Mouse (Mus musculus) olfactory bulb, adult 2 months (tissue): Measurements from ENCODE around the gene Celf5. TPM values are rescaled to one million over a fixed set of nuclear protein-coding genes. Genes with fewer than 3 reads are reported as not detected.

ENCODE experiments used
- H3K27ac ChIP-seq: fragments of 200-500 bp; 2 replicates; pipeline ENCODE4 v1.5.1; 2012; ENCODE audit warnings: low read depth, low read length; ENCODE audit not compliant: insufficient read depth
- H3K4me1 ChIP-seq: fragments of 200-500 bp; 2 replicates; pipeline ENCODE4 v1.6.1; 2012; ENCODE audit warnings: low read length; ENCODE audit not compliant: control insufficient read depth, insufficient read depth
- H3K4me3 ChIP-seq: fragments of 200-500 bp; 2 replicates; pipeline ENCODE4 v1.5.1; 2012; ENCODE audit warnings: mild to moderate bottlenecking, low read depth, low read length, moderate library complexity; ENCODE audit not compliant: insufficient read depth
- CTCF ChIP-seq: fragments of 200-500 bp; IDR thresholded peaks from 2 replicates; pipeline ENCODE4 v1.5.1; 2012; ENCODE audit warnings: low read depth, mild to moderate bottlenecking, low read length, moderate library complexity; ENCODE audit not compliant: insufficient read depth
- POLR2A ChIP-seq: fragments of 200-500 bp; IDR thresholded peaks from 2 replicates; pipeline ENCODE4 v1.6.1; 2012; ENCODE audit warnings: mild to moderate bottlenecking, low read depth, low read length, moderate library complexity; ENCODE audit not compliant: insufficient read depth
- WGBS: fragments of 180-500 bp; shearing (Covaris S2); methylation state at CpG from one replicate; pipeline ENCODE4 v1.1.7; 2018; 5-methylcytosine and 5-hydroxymethylcytosine counted together
- polyA plus RNA-seq: library from polyadenylated mRNA; stranded (reverse); fragments of >200 nt; gene quantifications from 2 replicates; pipeline ENCODE4 v1.2.4, GENCODE M21; 2012; ENCODE audit warnings: low replicate concordance; ENCODE audit not compliant: missing spikeins, insufficient read depth, insufficient read length

Gene Celf5
- polyA plus RNA-seq, 1 experiment: not detected

DNA sequence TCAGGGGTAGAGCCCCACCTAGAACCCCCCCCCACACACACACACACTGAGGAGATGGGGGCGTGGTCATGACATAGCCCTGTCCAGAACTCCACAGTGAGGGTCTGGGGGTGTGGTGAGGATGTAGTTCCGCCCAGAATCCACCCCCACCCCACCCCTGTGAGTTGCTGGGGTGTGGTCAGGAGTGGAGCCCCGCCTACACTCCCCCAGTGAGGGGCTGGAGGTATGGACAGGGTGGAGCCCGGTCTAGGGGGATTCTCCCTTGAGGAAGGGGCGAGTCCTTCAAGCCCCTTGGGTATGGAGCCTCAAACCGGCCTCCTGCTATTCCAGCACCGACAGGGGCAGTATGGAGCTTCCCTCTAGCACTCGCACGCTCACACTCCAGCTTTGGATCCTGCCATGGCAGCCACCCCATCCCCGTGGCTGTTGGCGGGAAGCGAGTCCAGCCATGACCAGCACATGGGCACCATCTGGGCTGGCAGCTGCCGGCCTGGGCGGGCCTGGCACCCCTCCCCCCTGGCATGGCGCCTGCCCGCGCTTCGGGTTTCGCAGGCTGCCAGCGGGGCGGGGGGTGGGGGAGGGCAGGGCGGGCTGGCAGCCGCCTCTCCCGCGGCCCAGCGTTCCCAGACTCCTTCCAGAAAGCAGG lies 65.8 kb downstream of the Celf5 start:
- H3K27ac ChIP-seq: peak overlapping the region; percentile 80
- TF ChIP-seq CTCF (peak; percentile 47; the same call in 1 of the 2 replicates), POLR2A (no peak)
- H3K4me1 ChIP-seq: peaks cover 95% of the 10 kb centered on the region
- peak overlapping the region; percentile 43 for H3K4me3 ChIP-seq
- 2% methylated on average over 26 of the region's 26 CpGs for WGBS

DNA sequence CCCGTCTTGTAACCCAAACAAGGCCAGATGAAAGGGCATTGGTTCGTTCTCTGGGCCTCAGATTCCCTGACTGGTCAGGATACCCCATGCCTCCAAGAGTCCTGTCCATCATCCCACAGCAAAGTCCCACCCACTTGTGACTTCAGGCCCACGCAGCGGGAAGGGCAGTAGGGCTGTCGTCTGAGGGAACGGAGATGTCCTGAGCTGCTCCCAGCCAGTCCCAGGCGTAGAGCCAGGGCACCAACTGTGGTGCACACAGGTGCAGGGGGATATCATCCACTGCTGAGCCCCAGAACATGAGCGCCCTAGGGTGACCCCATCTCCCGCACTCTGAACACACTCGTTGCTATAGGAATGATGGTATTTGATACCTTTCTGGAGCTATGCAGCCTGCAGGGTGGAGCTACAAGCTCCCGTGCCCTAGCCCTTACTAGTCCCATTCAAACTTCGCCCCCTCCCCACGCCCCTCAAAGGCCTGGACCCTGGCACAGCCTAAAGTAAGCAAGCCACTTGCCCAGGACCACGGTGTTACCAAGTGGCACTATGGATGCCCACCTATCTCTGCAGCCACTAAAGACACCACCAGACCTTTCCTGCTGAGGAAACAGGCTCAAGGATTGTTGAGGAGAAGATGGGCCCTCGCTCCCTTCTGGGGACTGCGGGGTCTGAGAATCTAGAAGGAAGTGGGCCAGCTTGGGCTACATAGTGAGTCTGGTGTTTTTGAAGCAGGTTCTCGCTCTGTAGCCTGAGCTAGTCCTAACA lies 66.8 kb downstream of the Celf5 start:
- Histone ChIP-seq H3K27ac (peak overlapping the region; percentile 75), H3K4me1 (peaks cover 97% of the 10 kb centered on the region), H3K4me3 (no peak overlapping the region)
- no peak for TF ChIP-seq POLR2A
- TF ChIP-seq CTCF: no peak
- 66% methylated on average over 17 of the region's 17 CpGs for WGBS

DNA sequence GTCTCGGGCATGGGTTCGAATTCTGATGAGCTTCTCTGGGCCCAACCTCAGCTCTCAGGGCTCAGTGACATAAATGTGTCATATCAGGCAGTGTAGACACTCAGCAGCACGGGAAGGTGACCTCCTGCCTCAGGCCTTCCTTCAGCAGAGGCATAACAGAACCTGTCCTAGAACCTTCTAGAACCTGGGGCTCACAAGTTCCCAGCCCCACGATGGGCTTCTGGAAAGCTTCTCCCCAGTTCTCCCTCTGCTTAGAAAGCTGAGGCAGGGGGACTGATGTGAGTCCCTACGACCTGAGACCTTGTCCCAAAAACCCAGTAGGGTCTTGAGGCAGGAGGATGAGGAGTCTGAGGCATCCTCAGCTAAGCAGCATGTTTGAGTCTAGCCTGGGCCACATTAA lies 67.4 kb downstream of the Celf5 start:
- 77% methylated on average over 5 of the region's 5 CpGs for WGBS
- peak overlapping the region; percentile 75 for H3K27ac ChIP-seq
- H3K4me3 ChIP-seq: no peak overlapping the region
- peaks cover 96% of the 10 kb centered on the region for H3K4me1 ChIP-seq
- TF ChIP-seq CTCF (no peak), POLR2A (no peak)

DNA sequence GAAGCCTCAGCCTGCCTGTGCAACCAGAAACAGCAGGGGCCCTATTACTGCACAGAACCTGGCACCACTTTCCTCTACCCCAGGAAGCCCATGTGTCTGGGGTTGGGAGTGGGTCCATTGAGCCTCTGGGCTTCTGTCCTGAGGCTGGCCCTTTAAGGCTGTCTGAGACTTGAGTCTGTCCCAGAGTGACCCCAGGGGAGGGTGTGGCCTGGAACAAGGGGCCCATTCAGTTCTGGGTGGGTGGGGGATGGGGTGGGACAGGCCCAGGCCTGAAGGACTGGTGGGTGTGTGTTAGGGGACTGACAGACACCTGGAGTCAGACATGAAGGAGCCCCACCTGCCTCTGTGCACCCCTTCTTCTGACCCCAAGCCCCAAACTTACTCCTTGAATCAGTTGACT lies 67.8 kb downstream of the Celf5 start:
- H3K4me3 ChIP-seq: no peak overlapping the region
- H3K27ac ChIP-seq: peak overlapping the region; percentile 91
- TF ChIP-seq CTCF (no peak), POLR2A (no peak)
- peaks cover 96% of the 10 kb centered on the region for H3K4me1 ChIP-seq

DNA sequence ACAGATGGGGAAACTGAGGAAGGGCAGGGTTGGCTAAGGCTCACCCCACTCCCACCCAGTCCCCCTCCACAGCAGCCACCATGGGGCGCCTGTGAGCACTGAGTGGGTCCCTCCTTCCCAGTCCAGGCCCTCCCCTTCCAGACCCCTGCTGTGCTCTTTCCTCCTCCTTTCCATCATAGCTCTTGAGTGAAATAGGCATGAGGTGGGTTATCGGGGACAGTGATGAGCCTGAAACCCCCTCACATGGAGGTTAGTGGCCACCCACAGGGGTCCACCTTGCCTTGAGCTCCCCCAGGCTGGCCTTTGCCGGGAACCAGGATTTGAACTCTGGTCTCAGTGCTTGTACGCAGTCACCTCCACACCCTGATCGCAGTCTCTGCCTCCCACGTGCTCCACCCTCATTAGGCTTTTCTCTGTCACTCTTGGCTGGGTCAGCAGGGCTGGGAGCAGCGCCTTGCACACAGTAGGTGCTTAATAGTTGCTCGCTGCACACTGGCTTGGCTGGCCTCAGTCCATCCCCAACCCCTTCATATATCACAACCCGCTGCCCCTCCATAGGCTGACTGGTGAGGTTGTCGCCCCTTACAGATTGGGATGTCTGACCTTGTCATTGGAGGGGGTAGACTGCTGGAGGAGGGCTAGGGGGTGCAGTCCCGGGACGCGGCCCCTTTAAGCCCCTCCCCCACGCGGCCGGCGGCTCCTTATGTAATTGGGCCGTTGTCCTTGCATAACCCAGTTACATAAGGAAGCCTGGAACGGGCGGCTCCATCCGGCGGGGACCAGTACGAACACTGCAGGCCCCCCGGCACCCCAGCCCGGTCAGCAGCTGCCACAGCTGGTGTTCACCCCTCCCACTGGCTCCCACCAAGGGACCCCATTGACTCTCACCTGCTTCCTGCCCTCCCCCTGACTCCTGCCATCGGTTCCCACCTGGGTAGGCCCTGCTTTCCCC lies 68.9 kb downstream of the Celf5 start:
- TF ChIP-seq CTCF: no peak
- TF ChIP-seq POLR2A: no peak
- peaks cover 97% of the 10 kb centered on the region for H3K4me1 ChIP-seq
- peak overlapping the region; percentile 24 for H3K4me3 ChIP-seq
- WGBS: 22% methylated on average over 26 of the region's 26 CpGs
- H3K27ac ChIP-seq: peak overlapping the region; percentile 91

DNA sequence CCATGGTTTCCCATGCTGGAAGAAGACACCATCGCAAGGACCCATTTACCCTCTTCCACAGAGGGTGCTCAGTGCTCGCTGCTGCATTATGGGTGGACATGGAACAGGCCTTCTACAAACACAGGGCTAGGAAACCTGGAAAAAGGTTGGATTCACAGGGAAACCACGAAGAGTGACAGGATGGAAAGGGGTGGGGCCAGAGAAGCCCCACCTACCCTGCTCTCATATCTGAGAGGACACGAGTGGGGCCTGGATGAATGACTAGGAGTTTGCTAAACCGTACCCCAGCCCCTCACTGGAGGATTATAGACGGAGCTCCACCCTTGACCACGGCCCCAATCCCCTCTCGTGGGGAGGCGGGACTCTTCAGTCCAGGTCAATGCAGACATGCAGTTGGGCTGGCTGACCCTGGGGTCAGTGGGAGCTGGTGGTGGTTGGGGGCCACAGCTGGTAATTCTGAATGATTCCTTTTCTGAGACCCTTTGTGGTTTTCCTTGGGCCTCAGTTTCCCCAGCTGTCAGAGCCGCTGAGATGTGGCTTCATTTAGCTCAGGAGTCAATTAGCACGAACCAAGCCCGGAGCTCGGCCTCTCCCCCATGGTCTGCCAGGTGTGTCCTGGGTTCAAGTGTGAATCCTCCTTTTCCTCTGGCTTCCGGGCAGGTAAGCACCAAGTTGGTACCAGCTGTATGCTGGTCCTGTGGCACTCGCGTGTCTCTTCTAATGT lies 69.8 kb downstream of the Celf5 start:
- WGBS: 77% methylated on average over 16 of the region's 16 CpGs
- Histone ChIP-seq H3K4me1 (peaks cover 98% of the 10 kb centered on the region), H3K27ac (peak overlapping the region; percentile 88), H3K4me3 (no peak overlapping the region)
- TF ChIP-seq POLR2A (no peak), CTCF (no peak)

DNA sequence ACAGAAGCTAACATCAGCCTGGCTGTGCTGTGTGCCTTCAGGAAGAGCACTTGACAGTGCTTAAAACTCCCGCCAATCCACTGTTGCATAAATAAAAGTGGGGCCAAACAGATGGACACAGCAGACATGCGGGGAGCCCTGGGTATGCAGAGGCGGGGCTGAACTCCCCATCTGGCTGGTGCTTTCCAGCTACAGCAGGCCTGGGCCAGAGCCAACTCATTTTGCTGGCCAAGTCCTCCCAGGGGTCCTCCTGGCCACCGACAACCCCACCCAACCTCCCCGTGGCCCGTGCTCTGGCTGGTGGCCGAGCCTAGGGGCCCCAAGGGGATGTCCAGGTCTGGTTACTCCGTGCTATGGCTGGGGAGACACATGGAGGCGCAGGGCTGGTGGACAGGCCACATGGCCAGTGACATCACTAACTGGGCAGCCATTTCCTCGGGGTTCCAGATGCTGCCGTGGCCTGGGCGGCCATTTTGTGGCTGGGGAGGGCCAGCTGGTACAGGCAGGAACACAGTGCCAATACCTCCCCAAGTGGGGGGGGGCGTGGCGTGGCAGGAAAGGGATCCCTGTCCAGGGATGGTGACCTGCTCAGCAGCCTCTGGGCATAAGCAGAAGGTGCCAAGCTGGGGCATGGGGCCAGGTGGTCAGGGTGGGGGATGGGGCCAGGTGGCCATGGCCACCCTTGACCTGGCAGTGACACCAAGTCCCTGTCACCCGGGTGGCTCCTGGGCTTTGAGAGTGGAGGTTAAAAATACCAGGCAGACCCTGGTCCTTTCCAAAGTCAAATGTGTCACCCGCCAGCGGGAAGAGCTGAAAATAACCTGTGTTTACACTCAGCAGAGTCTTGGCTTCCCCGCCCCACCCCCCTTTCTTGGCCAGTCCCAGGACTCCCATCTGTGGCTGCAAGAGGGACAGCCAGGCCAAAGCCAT lies 70.8 kb downstream of the Celf5 start:
- peak overlapping the region; percentile 88 for H3K27ac ChIP-seq
- WGBS: 31% methylated on average over 18 of the region's 18 CpGs

More for the DNA sequence above, 70.8 kb downstream of the Celf5 start:
- peaks cover 97% of the 10 kb centered on the region for H3K4me1 ChIP-seq
- no peak; the same call in 1 of the 2 replicates for TF ChIP-seq CTCF
- TF ChIP-seq POLR2A: no peak
- H3K4me3 ChIP-seq: no peak overlapping the region
